20 mouse cellular contexts compared by ENCODE assay signal in the genomic region with DNA sequence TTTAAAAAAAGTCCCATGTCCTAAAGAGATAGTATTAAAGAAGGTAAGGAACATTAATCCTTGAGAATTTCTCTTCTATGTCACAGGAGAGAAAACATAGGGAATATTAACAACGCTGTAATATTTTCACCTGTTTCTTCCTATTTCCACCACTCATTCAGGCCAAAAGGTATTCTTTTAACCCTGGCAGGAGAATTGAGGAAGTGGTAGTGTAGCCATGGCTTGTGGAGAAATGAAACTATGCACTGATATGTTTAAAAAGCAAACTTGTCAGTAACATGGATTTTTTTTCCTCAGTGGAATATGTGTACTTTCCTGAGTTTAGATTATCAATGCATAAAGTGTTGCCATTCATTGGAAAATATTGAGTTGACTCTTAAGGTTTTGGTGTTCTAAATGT.
"Had no signal": no experiment of that assay in that cellular context is flagged by ENCODE, and none has a peak within 500 bp of the region (broad histone marks: within the 10 kb centered on the region; RNA-seq: fewer than 3 reads in every experiment).

No protein-coding gene starts in this region.

- H3K4me3 ChIP-seq: liver, embryonic 12.5 days; megakaryocyte, embryonic 14.5 days; midbrain, embryonic 13.5 days; neural tube, embryonic 12.5 days; stomach, embryonic 15.5 days had no signal

- DNase-seq: lung, adult 18-20 months; lung, embryonic 14.5 days; lung, postnatal 14 days; lung, postnatal 36 days; right cerebral cortex, postnatal 14 days; right cerebral cortex, postnatal 4 days; spleen, adult 18-20 months; thymus, adult 18-20 months; thymus, postnatal 14 days; thymus, postnatal 36 days had no signal

- H3K27me3 ChIP-seq: liver, embryonic 12.5 days; megakaryocyte, embryonic 14.5 days; midbrain, embryonic 13.5 days; neural tube, embryonic 12.5 days; stomach, embryonic 15.5 days had no signal

- H3K9me3 ChIP-seq: liver, embryonic 12.5 days; megakaryocyte, embryonic 14.5 days; midbrain, embryonic 13.5 days; neural tube, embryonic 12.5 days; stomach, embryonic 15.5 days had no signal

- H3K4me2 ChIP-seq: liver, embryonic 12.5 days; lung, embryonic 14.5 days; midbrain, embryonic 11.5 days; midbrain, embryonic 13.5 days; neural tube, embryonic 12.5 days; stomach, embryonic 15.5 days had no signal

- H3K4me1 ChIP-seq: liver, embryonic 12.5 days; midbrain, embryonic 13.5 days; neural tube, embryonic 12.5 days; stomach, embryonic 15.5 days had no signal

- ATAC-seq: liver, embryonic 12.5 days; midbrain, embryonic 13.5 days; midbrain, embryonic 16.5 days had no signal

- H3K9ac ChIP-seq: liver, embryonic 12.5 days; liver, embryonic 14.5 days; lung, embryonic 14.5 days; midbrain, embryonic 13.5 days; neural tube, embryonic 12.5 days; stomach, embryonic 15.5 days had no signal

- H3K27ac ChIP-seq: liver, embryonic 12.5 days; liver, embryonic 14.5 days; macrophage; midbrain, embryonic 13.5 days; neural tube, embryonic 12.5 days; stomach, embryonic 15.5 days; stomach, postnatal 0 days had no signal

- H3K36me3 ChIP-seq: liver, embryonic 12.5 days; midbrain, embryonic 13.5 days; neural tube, embryonic 12.5 days; stomach, embryonic 15.5 days had no signal
